Comparison of ENCODE assay signal across 32 mouse cellular contexts in the genomic region with DNA sequence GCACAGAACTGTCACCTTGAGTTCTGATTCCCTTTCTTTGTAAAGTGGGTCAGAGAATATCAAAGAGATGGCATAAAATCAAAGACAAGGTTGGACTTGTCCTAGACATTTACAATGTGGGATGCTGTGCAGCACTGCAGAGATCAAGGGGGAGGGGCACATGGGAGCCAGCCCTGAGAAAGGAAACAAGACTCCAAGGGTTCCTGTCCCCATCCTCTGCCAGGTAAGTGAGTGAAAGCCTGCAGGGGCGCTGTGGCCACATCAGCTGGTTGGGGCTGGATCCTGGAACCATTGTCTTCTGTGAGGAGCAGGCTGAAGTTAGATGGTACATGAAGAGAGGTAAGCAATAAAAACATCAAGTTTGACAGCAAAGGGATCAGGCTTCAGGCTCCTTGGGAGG. TPM values are rescaled to one million over a fixed set of nuclear protein-coding genes. Genes with fewer than 3 reads are reported as not detected.
DNase-seq lines count a peak whose midpoint lies in the region; ATAC-seq and TF ChIP-seq lines count a peak whose summit lies in the region.
"Had no signal": no experiment of that assay in that cellular context is flagged by ENCODE, and none has a peak within 500 bp of the region (broad histone marks: within the 10 kb centered on the region; RNA-seq: fewer than 3 reads in every experiment).

No protein-coding gene starts in this region.

- no peak overlapping the region for H3K9ac ChIP-seq in intestine, postnatal 0 days (ENCODE audit: low read depth, low read length)
- H3K9ac ChIP-seq in intestine, embryonic 15.5 days, result no peak overlapping the region
- H3K9ac ChIP-seq: embryonic facial prominence, embryonic 15.5 days; liver, embryonic 13.5 days; lung, embryonic 14.5 days; midbrain, embryonic 13.5 days; neural tube, embryonic 12.5 days had no signal

- peaks cover 5% of the 10 kb centered on the region for H3K27me3 ChIP-seq in intestine, postnatal 0 days (replicated peaks; ENCODE audit: control insufficient read depth, insufficient read depth, low read length)
- peaks cover 12% of the 10 kb centered on the region; the same call in 1 of the 2 replicates for H3K27me3 ChIP-seq in intestine, embryonic 15.5 days (replicated peaks)
- peaks cover 69% of the 10 kb centered on the region for H3K27me3 ChIP-seq in E14TG2a.4 (ENCODE audit: insufficient read depth, low read length)
- H3K27me3 ChIP-seq in embryonic facial prominence, embryonic 10.5 days (replicated peaks; ENCODE audit: low read depth, poor library complexity, severe bottlenecking), result peaks cover 31% of the 10 kb centered on the region
- H3K27me3 ChIP-seq: Patski had no signal

- no peak overlapping the region for H3K4me2 ChIP-seq in intestine, postnatal 0 days (replicated peaks; ENCODE audit: low read depth)
- H3K4me2 ChIP-seq in intestine, embryonic 15.5 days (replicated peaks), result no peak overlapping the region
- H3K4me2 ChIP-seq: embryonic facial prominence, embryonic 15.5 days; heart, embryonic 11.5 days; liver, embryonic 13.5 days; lung, embryonic 14.5 days; midbrain, embryonic 13.5 days; neural tube, embryonic 12.5 days had no signal

- no peaks in the 10 kb centered on the region for H3K4me1 ChIP-seq in intestine, postnatal 0 days (replicated peaks; ENCODE audit: control insufficient read depth, insufficient read depth, low read length)
- H3K4me1 ChIP-seq in intestine, embryonic 15.5 days (replicated peaks), result 0 out of 2 replicates have a peak, but pooled peaks cover 7% of the 10 kb centered on the region
- H3K4me1 ChIP-seq in E14TG2a.4 (replicated peaks; ENCODE audit: low read depth, low read length), result peaks cover 57% of the 10 kb centered on the region
- peaks cover 16% of the 10 kb centered on the region for H3K4me1 ChIP-seq in embryonic facial prominence, embryonic 10.5 days

- no peak overlapping the region for H3K4me3 ChIP-seq in intestine, postnatal 0 days (ENCODE audit: low read depth, low read length)
- no peak overlapping the region for H3K4me3 ChIP-seq in intestine, embryonic 15.5 days (replicated peaks)
- no peak overlapping the region for H3K4me3 ChIP-seq in E14TG2a.4 (replicated peaks; ENCODE audit: low read length)
- no peak overlapping the region for H3K4me3 ChIP-seq in embryonic facial prominence, embryonic 10.5 days
- H3K4me3 ChIP-seq: embryonic facial prominence, embryonic 15.5 days; liver, embryonic 13.5 days; midbrain, embryonic 13.5 days; neural tube, embryonic 12.5 days had no signal

- peak; percentile 35 for TF ChIP-seq CTCF in intestine, postnatal 0 days (IDR thresholded peaks at IDR 0.05; ENCODE audit: low read depth)
- TF ChIP-seq CTCF in E14TG2a.4 (conservative IDR thresholded peaks at IDR 0.05; ENCODE audit: low read length), result 0 out of 2 replicates have a peak, but pooled peaks have one; percentile 5

- peak; percentile 27 for DNase-seq in MN1 (ENCODE audit: low spot score)
- peak; percentile 63 to 75 for DNase-seq in adrenal gland, postnatal 36 days
- DNase-seq in embryonic facial prominence, embryonic 10.5 days (ENCODE audit: low spot score), result no peak
- DNase-seq in left cerebral cortex, postnatal 10 days (ENCODE audit: extremely low spot score in 1 of 2, low spot score in 2 of 2), result no peak
- DNase-seq: B cell, adult 2 months; cerebellum, adult 8-10 months; cerebellum, postnatal 36 days; gastrocnemius, postnatal 14 days; kidney, adult 18-20 months; kidney, postnatal 10 days; layer of hippocampus, postnatal 36 days; liver, embryonic 13.5 days; lung, embryonic 14.5 days; lung, postnatal 36 days; retina, postnatal 1 day; thymus, postnatal 25 days had no signal

- intact Hi-C loops in left cerebral cortex, postnatal 10 days (cut with DNase I), result no loop called here

- no peak overlapping the region for H3K27ac ChIP-seq in intestine, postnatal 0 days (ENCODE audit: low read depth, low read length)
- no peak overlapping the region for H3K27ac ChIP-seq in intestine, embryonic 15.5 days
- no peak overlapping the region for H3K27ac ChIP-seq in embryonic facial prominence, embryonic 10.5 days (replicated peaks)
- H3K27ac ChIP-seq: embryonic facial prominence, embryonic 15.5 days; liver, embryonic 13.5 days; midbrain, embryonic 13.5 days; neural tube, embryonic 12.5 days had no signal

- no peaks in the 10 kb centered on the region for H3K9me3 ChIP-seq in intestine, postnatal 0 days (ENCODE audit: control insufficient read depth)
- H3K9me3 ChIP-seq in intestine, embryonic 15.5 days, result no peaks in the 10 kb centered on the region
- H3K9me3 ChIP-seq in E14TG2a.4 (ENCODE audit: low read length), result 0 out of 2 replicates have a peak, but pooled peaks cover 4% of the 10 kb centered on the region
- no peaks in the 10 kb centered on the region for H3K9me3 ChIP-seq in embryonic facial prominence, embryonic 10.5 days
- H3K9me3 ChIP-seq: embryonic facial prominence, embryonic 15.5 days; liver, embryonic 13.5 days; midbrain, embryonic 13.5 days; neural tube, embryonic 12.5 days had no signal

- H3K36me3 ChIP-seq in intestine, postnatal 0 days (ENCODE audit: control insufficient read depth, insufficient read depth), result peaks cover 21% of the 10 kb centered on the region
- peaks cover 18% of the 10 kb centered on the region for H3K36me3 ChIP-seq in intestine, embryonic 15.5 days
- no peaks in the 10 kb centered on the region for H3K36me3 ChIP-seq in E14TG2a.4 (ENCODE audit: insufficient read depth, low read length)
- peaks cover 35% of the 10 kb centered on the region for H3K36me3 ChIP-seq in embryonic facial prominence, embryonic 10.5 days (replicated peaks)

- no peak for ATAC-seq in intestine, postnatal 0 days
- no peak for ATAC-seq in intestine, embryonic 15.5 days
- ATAC-seq: forebrain, embryonic 16.5 days; hindbrain, embryonic 16.5 days; midbrain, embryonic 13.5 days; Patski had no signal

- WGBS in intestine, postnatal 0 days, result 26% methylated on average over 1 of the region's 1 CpGs
- 48% methylated on average over 1 of the region's 1 CpGs for WGBS in intestine, embryonic 15.5 days
- WGBS in embryonic facial prominence, embryonic 10.5 days, result 26% methylated on average over 1 of the region's 1 CpGs

RNA-seq across cellular contexts. Expression of a gene that starts 3.1 kb away (rescaled TPM):
- 0.55 and 0.63 TPM in 2 replicates for polyA plus RNA-seq in intestine, postnatal 0 days (2015; fragmentation: Nextera tagmentation; extraction: Ambion mirVana)
- 0.89 and 1.2 TPM in 2 replicates for polyA plus RNA-seq in intestine, embryonic 15.5 days (2015; fragmentation: Nextera tagmentation; extraction: Ambion mirVana)
- 1 to 10 TPM; 1.5 to 1.6 TPM for total RNA-seq in adrenal gland, postnatal 36 days (2021)
- 1.1 TPM in 2 replicates for polyA plus RNA-seq in embryonic facial prominence, embryonic 10.5 days (2016; fragmentation: Nextera tagmentation; extraction: Ambion mirVana)
- 10 to 100 TPM; 17.1 to 17.3 TPM for total RNA-seq in left cerebral cortex, postnatal 10 days (2021)

RNA-seq across cellular contexts. Expression of a gene that starts 21.6 kb away (rescaled TPM):
- 2.2 TPM in 2 replicates for polyA plus RNA-seq in intestine, postnatal 0 days (2015; fragmentation: Nextera tagmentation; extraction: Ambion mirVana)
- 5.1 and 5.8 TPM in 2 replicates for polyA plus RNA-seq in intestine, embryonic 15.5 days (2015; fragmentation: Nextera tagmentation; extraction: Ambion mirVana)
- 1 to 10 TPM; 6.8 to 9.5 TPM for total RNA-seq in adrenal gland, postnatal 36 days (2021)
- polyA plus RNA-seq in embryonic facial prominence, embryonic 10.5 days (2016; fragmentation: Nextera tagmentation; extraction: Ambion mirVana), result 10.1 and 10.8 TPM in 2 replicates
- total RNA-seq in left cerebral cortex, postnatal 10 days (2021), result 1 to 10 TPM; 5.8 to 6.8 TPM

RNA-seq across cellular contexts. Expression of a gene that starts 23.6 kb away (rescaled TPM):
- polyA plus RNA-seq in intestine, postnatal 0 days (2015; fragmentation: Nextera tagmentation; extraction: Ambion mirVana), result 1.1 and 1.2 TPM in 2 replicates
- 1.7 and 2.3 TPM in 2 replicates for polyA plus RNA-seq in intestine, embryonic 15.5 days (2015; fragmentation: Nextera tagmentation; extraction: Ambion mirVana)
- 10 to 100 TPM in 1 of 2 experiments, 1 to 10 TPM in 1; 9.9 to 15.7 TPM for total RNA-seq in adrenal gland, postnatal 36 days (2021)
- 0.48 and 0.51 TPM in 2 replicates for polyA plus RNA-seq in embryonic facial prominence, embryonic 10.5 days (2016; fragmentation: Nextera tagmentation; extraction: Ambion mirVana)
- total RNA-seq in left cerebral cortex, postnatal 10 days (2021), result 1 to 10 TPM; 1.3 to 1.8 TPM

RNA-seq across cellular contexts. Expression of a gene that starts 29.7 kb away (rescaled TPM):
- not detected in 2 replicates for polyA plus RNA-seq in intestine, postnatal 0 days (2015; fragmentation: Nextera tagmentation; extraction: Ambion mirVana)
- not detected in 2 replicates for polyA plus RNA-seq in intestine, embryonic 15.5 days (2015; fragmentation: Nextera tagmentation; extraction: Ambion mirVana)
- not detected for total RNA-seq in adrenal gland, postnatal 36 days (2021)
- 0.91 TPM in 1 of 2 replicates, not detected in the other for polyA plus RNA-seq in embryonic facial prominence, embryonic 10.5 days (2016; fragmentation: Nextera tagmentation; extraction: Ambion mirVana)
- total RNA-seq in left cerebral cortex, postnatal 10 days (2021), result not detected
- total RNA-seq: layer of hippocampus, adult 18-20 months; layer of hippocampus, postnatal 36 days; left cerebral cortex, postnatal 25 days had no signal
- polyA plus RNA-seq: brain, embryonic 14.5 days; embryonic facial prominence, embryonic 15.5 days; forebrain, embryonic 16.5 days; heart, embryonic 11.5 days; heart, postnatal 0 days; hindbrain, embryonic 16.5 days; limb, embryonic 14.5 days; liver, embryonic 13.5 days; lung, embryonic 14.5 days; neural tube, embryonic 12.5 days; stomach, embryonic 14.5 days had no signal

RNA-seq across cellular contexts. Expression of a gene that starts 29.8 kb away (rescaled TPM):
- 11.3 and 12.0 TPM in 2 replicates for polyA plus RNA-seq in intestine, postnatal 0 days (2015; fragmentation: Nextera tagmentation; extraction: Ambion mirVana)
- 23.6 and 24.9 TPM in 2 replicates for polyA plus RNA-seq in intestine, embryonic 15.5 days (2015; fragmentation: Nextera tagmentation; extraction: Ambion mirVana)
- 10 to 100 TPM; 48.5 to 50.5 TPM for total RNA-seq in adrenal gland, postnatal 36 days (2021)
- 50.7 and 56.2 TPM in 2 replicates for polyA plus RNA-seq in embryonic facial prominence, embryonic 10.5 days (2016; fragmentation: Nextera tagmentation; extraction: Ambion mirVana)
- 10 to 100 TPM; 28.0 to 29.5 TPM for total RNA-seq in left cerebral cortex, postnatal 10 days (2021)

Comparison
In these comparisons a context has a peak if more than half of its experiments do, and no peak if none do; other contexts are left out.
1. DNase-seq: peak in MN1 (single experiment) and adrenal gland, postnatal 36 days (2 of 2); none in embryonic facial prominence, embryonic 10.5 days (single experiment) and left cerebral cortex, postnatal 10 days (0 of 2).